Mouse (Mus musculus) monocyte, adult 5-6 weeks (primary cell): ENCODE data around the gene Tnfsf11. TPM values are rescaled to one million over a fixed set of nuclear protein-coding genes. Genes with fewer than 3 reads are reported as not detected.

Experiments
- ATAC-seq: fragments of 153-309, 156-312 bp; replicated peaks from 2 replicates; pipeline ENCODE4 v1.8.0; 2017; ENCODE audit warnings: mild to moderate bottlenecking; ENCODE audit not compliant: low TSS enrichment, insufficient number of reproducible peaks, severe bottlenecking, poor library complexity, low FRiP score
- total RNA-seq: library from RNA; stranded (forward); fragments of 200-1000, 200-491, 200-594 nt; gene quantifications from 3 replicates; pipeline ENCODE4 v1.2.3, GENCODE M21; 2017

Gene Tnfsf11
- not detected in 3 replicates for total RNA-seq

GRCm38 (mm10) chr14:78307286-78308237, at the start of gene Tnfsf11:
Tnfsf11 (minus strand) TSS chr14:78308043.
- no peak for ATAC-seq

- no peak for ATAC-seq
Observed at GRCm38 (mm10) chr14:78356764-78357163, 48.9 kb upstream of the Tnfsf11 start.

DNA sequence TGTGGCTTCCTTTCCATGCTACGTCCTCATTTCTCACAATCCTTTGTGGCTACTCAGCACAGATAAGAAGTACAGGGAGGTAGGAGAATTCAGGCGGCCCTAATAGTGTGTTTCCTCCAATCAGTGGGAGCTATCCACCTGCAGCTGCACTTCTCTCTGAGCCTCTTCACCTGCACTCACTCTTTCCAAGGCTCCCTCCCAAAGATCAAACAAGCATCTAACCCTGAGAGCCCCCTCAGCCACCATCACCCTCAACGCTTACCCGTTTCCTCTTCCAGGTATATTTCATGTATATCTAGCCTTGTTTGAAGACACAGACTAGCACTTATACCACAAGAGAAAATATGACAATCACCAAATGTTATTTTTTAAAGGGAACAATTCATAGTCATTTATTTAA, 47.5 kb upstream of the Tnfsf11 start:
- no peak for ATAC-seq

- ATAC-seq, result no peak
Observed at GRCm38 (mm10) chr14:78352865-78353264, 45.0 kb upstream of the Tnfsf11 start.

GRCm38 (mm10) chr14:78351544-78351943, 43.7 kb upstream of the Tnfsf11 start:
- ATAC-seq, result no peak

DNA sequence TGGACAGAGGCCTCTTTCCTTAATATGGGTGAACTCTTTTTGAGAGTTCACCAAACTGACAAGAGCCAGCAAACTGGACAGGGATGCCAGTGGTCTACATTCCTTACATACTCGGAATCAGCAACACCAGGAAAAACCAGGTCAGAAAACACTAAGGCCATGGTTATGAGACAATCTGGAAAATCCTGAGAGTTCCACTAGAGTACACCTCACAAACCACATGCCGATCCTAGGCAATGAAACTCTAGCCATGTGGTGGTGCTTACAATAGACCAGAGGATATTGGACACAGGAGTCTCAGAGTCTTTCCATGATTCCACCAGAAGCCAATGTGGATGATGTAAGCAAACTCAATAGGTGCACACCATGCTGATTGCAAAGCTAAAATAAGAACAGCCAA, 39.9 kb upstream of the Tnfsf11 start:
- no peak for ATAC-seq

- ATAC-seq, result no peak
Observed at GRCm38 (mm10) chr14:78343007-78343406, 35.2 kb upstream of the Tnfsf11 start.

DNA sequence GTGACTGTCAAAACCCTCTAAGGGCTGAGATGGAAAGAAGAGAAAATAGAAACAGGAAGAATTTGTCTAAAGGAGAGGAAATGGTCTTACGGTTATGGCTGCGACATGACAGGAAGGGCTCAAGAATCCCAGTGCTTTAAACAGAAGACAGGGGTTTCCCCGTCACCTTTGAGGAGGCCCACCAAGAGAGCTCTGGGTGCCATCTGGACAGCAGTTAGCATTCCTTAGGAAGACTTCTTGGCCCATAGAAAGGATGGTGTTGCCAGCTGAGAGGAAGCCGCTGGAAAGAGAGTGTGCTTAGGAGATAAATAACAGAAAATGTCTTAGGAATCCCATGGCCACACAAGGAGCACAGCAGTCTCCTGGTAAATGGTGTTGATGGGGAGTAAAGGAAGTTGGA, 34.3 kb upstream of the Tnfsf11 start:
- ATAC-seq, result no peak

DNA sequence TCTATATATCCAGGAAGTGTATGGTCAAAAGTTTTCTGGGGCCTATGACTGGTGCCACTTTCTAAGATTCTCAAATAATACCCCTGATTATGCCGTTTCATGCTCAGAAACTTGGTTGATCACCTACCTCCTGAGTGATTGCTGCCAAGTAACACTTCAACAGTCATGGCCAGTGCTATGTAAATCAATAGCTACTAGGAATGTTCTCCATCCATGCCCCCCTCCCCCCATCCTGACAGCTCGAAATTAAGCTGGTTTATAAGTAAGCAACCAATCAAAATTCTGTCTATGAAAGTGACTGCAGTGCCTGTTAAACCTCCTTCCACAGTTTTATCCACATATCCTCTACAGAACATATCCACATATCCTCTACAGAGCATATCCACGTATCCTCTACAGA, 25.5 kb upstream of the Tnfsf11 start:
- no peak for ATAC-seq

GRCm38 (mm10) chr14:78331368-78331767, 23.5 kb upstream of the Tnfsf11 start:
- no peak for ATAC-seq

DNA sequence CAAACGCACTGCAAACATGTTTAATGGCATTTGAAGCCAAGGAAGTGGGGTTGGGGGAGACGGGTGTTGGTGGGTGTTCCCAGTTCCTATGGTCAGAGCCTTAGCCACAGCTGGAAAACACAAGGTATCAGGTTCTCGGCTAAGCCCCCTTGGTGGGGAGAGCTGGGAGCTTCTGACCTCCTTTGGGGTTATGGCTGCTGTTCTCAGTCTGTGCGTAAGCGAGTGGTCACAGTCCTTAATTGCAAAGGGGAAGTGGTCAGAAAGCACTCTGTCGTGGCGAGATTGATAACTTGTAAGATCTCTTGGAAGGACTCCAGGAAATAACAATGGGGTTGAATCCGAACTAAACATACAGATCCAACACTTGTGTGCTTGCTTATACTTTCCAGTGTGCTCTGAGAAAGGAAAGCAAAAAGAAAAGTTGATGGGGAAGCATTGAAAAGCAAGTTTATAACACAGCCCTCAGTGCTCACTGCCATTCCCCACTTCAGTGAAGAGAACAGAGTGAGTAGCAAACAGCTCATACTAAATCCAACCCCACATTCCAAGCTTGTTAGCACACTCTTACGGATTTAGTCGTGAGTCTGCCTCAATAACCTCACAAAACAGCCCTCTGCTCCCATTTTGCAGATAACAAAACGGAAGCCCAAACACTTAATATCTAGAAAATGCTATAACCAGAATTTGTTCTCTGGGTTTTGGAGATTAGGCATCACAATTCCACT, 22.9 kb upstream of the Tnfsf11 start:
- ATAC-seq, result no peak

DNA sequence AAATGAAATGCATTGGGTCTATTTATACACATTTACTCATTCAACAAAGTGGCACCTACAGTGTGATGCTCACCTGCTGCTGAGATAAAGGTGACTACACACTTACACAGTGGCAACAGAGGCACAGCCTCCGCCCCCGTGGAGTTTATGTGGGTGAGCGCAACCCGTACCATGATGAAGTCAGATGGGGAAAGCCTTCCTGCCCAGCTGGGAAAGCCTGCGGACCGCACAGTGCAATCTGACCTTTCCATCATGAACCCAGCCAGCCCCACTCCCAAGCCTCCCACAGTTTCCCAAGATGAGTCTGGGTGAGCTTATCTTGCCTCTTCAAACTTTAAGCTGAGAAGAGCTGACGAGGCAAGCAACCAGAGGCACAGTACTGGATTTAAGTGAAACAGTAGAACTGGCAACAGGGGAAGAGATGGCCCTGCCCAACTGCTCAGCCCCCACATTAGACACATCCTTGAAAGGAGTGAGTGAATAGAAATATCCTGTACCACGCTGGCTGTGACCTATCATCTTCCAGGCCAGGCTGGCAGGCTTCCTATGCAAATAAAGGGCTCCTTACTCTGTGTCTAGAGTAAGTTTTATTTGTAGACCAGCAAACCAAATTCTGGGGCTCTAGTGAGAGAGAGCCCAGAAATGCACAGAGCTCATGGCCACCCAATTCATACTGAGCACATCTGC, 22.1 kb upstream of the Tnfsf11 start:
- no peak for ATAC-seq

GRCm38 (mm10) chr14:78323356-78323755, 15.5 kb upstream of the Tnfsf11 start:
- ATAC-seq, result no peak

- ATAC-seq, result no peak
Observed at GRCm38 (mm10) chr14:78322916-78323315, 15.1 kb upstream of the Tnfsf11 start.

DNA sequence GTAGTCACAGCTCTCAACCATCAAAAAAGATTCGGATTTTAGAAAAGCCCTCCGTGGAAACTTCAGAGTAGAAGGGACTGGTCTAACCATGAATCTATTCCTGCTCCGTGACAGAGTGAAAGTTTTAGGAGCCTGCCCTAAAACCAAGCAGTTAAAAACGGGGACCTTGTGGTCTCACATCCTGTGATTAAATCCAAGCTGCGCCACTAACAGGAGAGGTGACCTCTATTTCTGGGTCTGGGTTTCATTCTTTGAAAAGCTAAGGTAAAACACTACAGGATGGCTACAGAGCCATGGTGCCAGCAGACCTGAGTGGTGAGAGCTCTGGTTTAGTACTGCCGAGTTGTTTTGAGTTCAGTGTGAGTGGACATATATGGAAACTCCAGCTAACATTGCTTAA, 12.4 kb upstream of the Tnfsf11 start:
- no peak for ATAC-seq

GRCm38 (mm10) chr14:78319580-78319979, 11.7 kb upstream of the Tnfsf11 start:
- ATAC-seq, result no peak

- ATAC-seq, result no peak
Observed at GRCm38 (mm10) chr14:78319000-78319399, 11.2 kb upstream of the Tnfsf11 start.

- ATAC-seq, result no peak
Observed at GRCm38 (mm10) chr14:78317623-78318022, 9.8 kb upstream of the Tnfsf11 start.

GRCm38 (mm10) chr14:78300914-78301313, 6.9 kb downstream of the Tnfsf11 start:
- ATAC-seq, result no peak
